ENCODE assay signal across 15 mouse cellular contexts in genomic region chr16:63220228-63220879, GRCm38 (mm10).
A peak's percentile ranks its signal among the peaks of the same experiment; 100 is the strongest.
DNase-seq lines count a peak whose midpoint lies in the region; ATAC-seq and TF ChIP-seq lines count a peak whose summit lies in the region.
"Had no signal": no experiment of that assay in that cellular context is flagged by ENCODE, and none has a peak within 500 bp of the region (broad histone marks: within the 10 kb centered on the region; RNA-seq: fewer than 3 reads in every experiment).

No protein-coding gene starts in this region.

- no peaks in the 10 kb centered on the region for H3K27me3 ChIP-seq in heart, embryonic 13.5 days (replicated peaks)
- H3K27me3 ChIP-seq in hindbrain, embryonic 12.5 days, result no peaks in the 10 kb centered on the region
- no peaks in the 10 kb centered on the region for H3K27me3 ChIP-seq in neural tube, embryonic 12.5 days (replicated peaks)
- no peaks in the 10 kb centered on the region for H3K27me3 ChIP-seq in intestine, embryonic 16.5 days (replicated peaks; ENCODE audit: control insufficient read depth, insufficient read depth, low read length)
- H3K27me3 ChIP-seq: embryonic facial prominence, embryonic 15.5 days; kidney, embryonic 15.5 days; lung, embryonic 15.5 days had no signal

- no peak overlapping the region for H3K27ac ChIP-seq in heart, embryonic 13.5 days (replicated peaks)
- H3K27ac ChIP-seq in hindbrain, embryonic 12.5 days, result no peak overlapping the region
- no peak overlapping the region for H3K27ac ChIP-seq in neural tube, embryonic 12.5 days
- H3K27ac ChIP-seq in intestine, embryonic 16.5 days (ENCODE audit: low read length), result no peak overlapping the region
- H3K27ac ChIP-seq: embryonic facial prominence, embryonic 15.5 days; kidney, embryonic 15.5 days; lung, embryonic 15.5 days had no signal

- no peak overlapping the region for H3K4me3 ChIP-seq in heart, embryonic 13.5 days
- no peak overlapping the region for H3K4me3 ChIP-seq in hindbrain, embryonic 12.5 days
- H3K4me3 ChIP-seq in neural tube, embryonic 12.5 days, result no peak overlapping the region
- no peak overlapping the region for H3K4me3 ChIP-seq in intestine, embryonic 16.5 days (ENCODE audit: low read length)
- H3K4me3 ChIP-seq: embryonic facial prominence, embryonic 15.5 days; kidney, embryonic 15.5 days; lung, embryonic 15.5 days had no signal

- H3K9ac ChIP-seq in heart, embryonic 13.5 days, result no peak overlapping the region
- no peak overlapping the region for H3K9ac ChIP-seq in hindbrain, embryonic 12.5 days
- no peak overlapping the region for H3K9ac ChIP-seq in neural tube, embryonic 12.5 days
- no peak overlapping the region for H3K9ac ChIP-seq in intestine, embryonic 16.5 days (ENCODE audit: low read depth, low read length)
- H3K9ac ChIP-seq: embryonic facial prominence, embryonic 15.5 days; kidney, embryonic 15.5 days; lung, embryonic 15.5 days had no signal

- 53% methylated on average over 10 of the region's 10 CpGs for WGBS in heart, embryonic 13.5 days
- WGBS in hindbrain, embryonic 12.5 days, result 56% methylated on average over 10 of the region's 10 CpGs
- WGBS in neural tube, embryonic 12.5 days, result 45% methylated on average over 10 of the region's 10 CpGs
- WGBS in intestine, embryonic 16.5 days, result 52% methylated on average over 10 of the region's 10 CpGs

- TF ChIP-seq POLR2A in brain, embryonic 14.5 days (IDR thresholded peaks at IDR 0.05; ENCODE audit: borderline replicate concordance, extremely low read depth, insufficient read depth, insufficient read length, poor library complexity, severe bottlenecking), result no peak

- no peak for DNase-seq in heart, adult 8-10 months (ENCODE audit: low spot score)
- peak; percentile 88 for DNase-seq in brain, embryonic 14.5 days (ENCODE audit: low read depth)
- DNase-seq in kidney, postnatal 10 days, result no peak
- no peak for DNase-seq in urinary bladder, adult 18-20 months (ENCODE audit: low spot score in 2 of 2)
- DNase-seq: adrenal gland, postnatal 10 days; B cell, adult 2 months; cerebellum, adult 18-20 months; thymus, adult 2 months had no signal

- H3K36me3 ChIP-seq in heart, embryonic 13.5 days, result no peaks in the 10 kb centered on the region
- no peaks in the 10 kb centered on the region for H3K36me3 ChIP-seq in hindbrain, embryonic 12.5 days
- no peaks in the 10 kb centered on the region for H3K36me3 ChIP-seq in neural tube, embryonic 12.5 days
- no peaks in the 10 kb centered on the region for H3K36me3 ChIP-seq in intestine, embryonic 16.5 days (ENCODE audit: control insufficient read depth, insufficient read depth, low read length)
- H3K36me3 ChIP-seq: embryonic facial prominence, embryonic 15.5 days; kidney, embryonic 15.5 days; lung, embryonic 15.5 days had no signal

- ATAC-seq in heart, embryonic 13.5 days (ENCODE audit: extremely low read depth, insufficient number of reproducible peaks, low FRiP score, low TSS enrichment), result no peak
- ATAC-seq in hindbrain, embryonic 12.5 days (ENCODE audit: low FRiP score), result peak; percentile 43; the same call in 1 of the 2 replicates
- peak; percentile 68 for ATAC-seq in neural tube, embryonic 12.5 days (ENCODE audit: low FRiP score, low read depth)
- ATAC-seq in intestine, embryonic 16.5 days, result no peak

- H3K4me2 ChIP-seq in heart, embryonic 13.5 days, result 0 out of 2 replicates have a peak overlapping the region, but pooled peaks have one; percentile 4
- H3K4me2 ChIP-seq in hindbrain, embryonic 12.5 days (replicated peaks), result no peak overlapping the region
- H3K4me2 ChIP-seq in neural tube, embryonic 12.5 days (replicated peaks), result no peak overlapping the region
- no peak overlapping the region for H3K4me2 ChIP-seq in intestine, embryonic 16.5 days (ENCODE audit: low read depth, low read length)
- H3K4me2 ChIP-seq: embryonic facial prominence, embryonic 15.5 days; kidney, embryonic 15.5 days; lung, embryonic 15.5 days had no signal

- TF ChIP-seq CTCF in brain, embryonic 14.5 days (IDR thresholded peaks at IDR 0.05; ENCODE audit: borderline replicate concordance, extremely low read depth, insufficient read depth, insufficient read length), result no peak

- no peaks in the 10 kb centered on the region for H3K4me1 ChIP-seq in heart, embryonic 13.5 days
- no peaks in the 10 kb centered on the region for H3K4me1 ChIP-seq in hindbrain, embryonic 12.5 days
- no peaks in the 10 kb centered on the region for H3K4me1 ChIP-seq in neural tube, embryonic 12.5 days
- no peaks in the 10 kb centered on the region for H3K4me1 ChIP-seq in intestine, embryonic 16.5 days (ENCODE audit: control insufficient read depth, insufficient read depth, low read length)
- H3K4me1 ChIP-seq: embryonic facial prominence, embryonic 15.5 days; kidney, embryonic 15.5 days; lung, embryonic 15.5 days had no signal

- H3K9me3 ChIP-seq in heart, embryonic 13.5 days, result no peaks in the 10 kb centered on the region
- no peaks in the 10 kb centered on the region for H3K9me3 ChIP-seq in hindbrain, embryonic 12.5 days (replicated peaks)
- no peaks in the 10 kb centered on the region for H3K9me3 ChIP-seq in neural tube, embryonic 12.5 days
- no peaks in the 10 kb centered on the region for H3K9me3 ChIP-seq in intestine, embryonic 16.5 days (ENCODE audit: control insufficient read depth, low read length)
- H3K9me3 ChIP-seq: embryonic facial prominence, embryonic 15.5 days; kidney, embryonic 15.5 days; lung, embryonic 15.5 days had no signal

Comparison
In these comparisons a context has a peak if more than half of its experiments do, and no peak if none do; other contexts are left out.
1. ATAC-seq: peak in hindbrain, embryonic 12.5 days (single experiment) and neural tube, embryonic 12.5 days (single experiment); none in heart, embryonic 13.5 days (single experiment) and intestine, embryonic 16.5 days (single experiment).